Mouse (Mus musculus) midbrain, embryonic 10.5 days (tissue): ENCODE results near the gene Pik3r4. TPM values are rescaled to one million over a fixed set of nuclear protein-coding genes. Genes with fewer than 3 reads are reported as not detected.

ENCODE experiments used
- DNase-seq: peaks from one replicate; pipeline ENCODE4 v3.0.0-alpha.2; 2017; ENCODE audit warnings: low spot score
- H3K27ac ChIP-seq: fragments of 300-500 bp; sonication (generic); replicated peaks from 2 replicates; pipeline ENCODE4 v1.5.1; 2016; ENCODE audit warnings: mild to moderate bottlenecking
- H3K27me3 ChIP-seq: fragments of 300-500 bp; sonication (generic); 2 replicates; pipeline ENCODE4 v1.6.1; 2016; ENCODE audit warnings: low read depth, mild to moderate bottlenecking; ENCODE audit not compliant: poor library complexity, severe bottlenecking
- H3K36me3 ChIP-seq: fragments of 300-500 bp; sonication (generic); 2 replicates; pipeline ENCODE4 v1.6.1; 2016; ENCODE audit warnings: mild to moderate bottlenecking, moderate library complexity
- H3K4me1 ChIP-seq: fragments of 300-500 bp; sonication (generic); 2 replicates; pipeline ENCODE4 v1.6.1; 2016
- H3K4me3 ChIP-seq: fragments of 300-500 bp; sonication (generic); 2 replicates; pipeline ENCODE4 v1.5.1; 2016; ENCODE audit warnings: mild to moderate bottlenecking, moderate library complexity
- H3K9me3 ChIP-seq: fragments of 300-500 bp; sonication (generic); replicated peaks from 2 replicates; pipeline ENCODE4 v1.6.1; 2016; ENCODE audit warnings: mild to moderate bottlenecking
- WGBS: fragments of 180-500 bp; shearing (Covaris S2); methylation state at CpG from one replicate; pipeline ENCODE4 v1.1.7; 2016; 5-methylcytosine and 5-hydroxymethylcytosine counted together
- polyA plus RNA-seq: library from polyadenylated mRNA; unstranded; fragments of >200 nt; fragmentation: Nextera tagmentation; extraction: Ambion mirVana; gene quantifications from 2 replicates; pipeline ENCODE4 v1.2.1, GENCODE M21; 2016

Pik3r4 gene
- polyA plus RNA-seq, 1 experiment from 2014 or later, result 23.9 TPM

- H3K4me1 ChIP-seq, result no peaks in the 10 kb centered on the region
- no peaks in the 10 kb centered on the region for H3K27me3 ChIP-seq
- no peak overlapping the region for H3K27ac ChIP-seq
- DNase-seq, result no peak
- no peak overlapping the region for H3K4me3 ChIP-seq
- WGBS, result 90% methylated on average over 16 of the region's 16 CpGs
- no peaks in the 10 kb centered on the region for H3K36me3 ChIP-seq
- H3K9me3 ChIP-seq, result no peaks in the 10 kb centered on the region
These were observed 61.6 kb downstream of the Pik3r4 start for GRCm38 (mm10) chr9:105704226-105704932.

- no peak overlapping the region for H3K4me3 ChIP-seq
- no peak for DNase-seq
- H3K27ac ChIP-seq, result no peak overlapping the region
- no peaks in the 10 kb centered on the region for H3K27me3 ChIP-seq
- WGBS, result 100% methylated on average over 1 of the region's 1 CpGs
- H3K9me3 ChIP-seq, result no peaks in the 10 kb centered on the region
- H3K4me1 ChIP-seq, result no peaks in the 10 kb centered on the region
- H3K36me3 ChIP-seq, result no peaks in the 10 kb centered on the region
These were observed 62.2 kb downstream of the Pik3r4 start for GRCm38 (mm10) chr9:105705011-105705410.

GRCm38 (mm10) chr9:105712049-105712448, 69.3 kb downstream of the Pik3r4 start:
- 94% methylated on average over 3 of the region's 3 CpGs for WGBS
- H3K27me3 ChIP-seq, result no peaks in the 10 kb centered on the region
- no peaks in the 10 kb centered on the region for H3K36me3 ChIP-seq
- no peaks in the 10 kb centered on the region for H3K4me1 ChIP-seq
- no peak overlapping the region for H3K27ac ChIP-seq
- no peak for DNase-seq
- no peak overlapping the region for H3K4me3 ChIP-seq
- H3K9me3 ChIP-seq, result no peaks in the 10 kb centered on the region

- Histone ChIP-seq H3K36me3 (no peaks in the 10 kb centered on the region), H3K4me1 (peaks cover 6% of the 10 kb centered on the region), H3K27ac (no peak overlapping the region), H3K4me3 (no peak overlapping the region), H3K9me3 (no peaks in the 10 kb centered on the region), H3K27me3 (no peaks in the 10 kb centered on the region)
- DNase-seq, result no peak
- WGBS, result 65% methylated on average over 7 of the region's 7 CpGs
These were observed 76.6 kb downstream of the Pik3r4 start for GRCm38 (mm10) chr9:105719367-105719766.

- no peaks in the 10 kb centered on the region for H3K27me3 ChIP-seq
- WGBS, result 40% methylated on average over 5 of the region's 5 CpGs
- H3K4me1 ChIP-seq, result peaks cover 6% of the 10 kb centered on the region
- no peaks in the 10 kb centered on the region for H3K36me3 ChIP-seq
- H3K9me3 ChIP-seq, result no peaks in the 10 kb centered on the region
- DNase-seq, result no peak
- no peak overlapping the region for H3K4me3 ChIP-seq
- no peak overlapping the region for H3K27ac ChIP-seq
These were observed 77.1 kb downstream of the Pik3r4 start for GRCm38 (mm10) chr9:105719851-105720395.

- no peak for DNase-seq
These were observed 77.7 kb downstream of the Pik3r4 start for GRCm38 (mm10) chr9:105720430-105720829.

GRCm38 (mm10) chr9:105731976-105732375, 89.2 kb downstream of the Pik3r4 start:
- Histone ChIP-seq H3K27ac (no peak overlapping the region), H3K27me3 (no peaks in the 10 kb centered on the region), H3K4me1 (no peaks in the 10 kb centered on the region), H3K36me3 (no peaks in the 10 kb centered on the region), H3K9me3 (no peaks in the 10 kb centered on the region), H3K4me3 (no peak overlapping the region)
- 90% methylated on average over 7 of the region's 7 CpGs for WGBS
- no peak for DNase-seq

More at GRCm38 (mm10) chr9:105720430-105720829, 77.7 kb downstream of the Pik3r4 start:
- no peaks in the 10 kb centered on the region for H3K9me3 ChIP-seq
- H3K36me3 ChIP-seq, result no peaks in the 10 kb centered on the region
- H3K4me3 ChIP-seq, result no peak overlapping the region
- no peaks in the 10 kb centered on the region for H3K27me3 ChIP-seq
- no peak overlapping the region for H3K27ac ChIP-seq
- peaks cover 6% of the 10 kb centered on the region for H3K4me1 ChIP-seq
- 86% methylated on average over 4 of the region's 4 CpGs for WGBS

GRCm38 (mm10) chr9:105734651-105735050, 91.9 kb downstream of the Pik3r4 start:
- WGBS, result 90% methylated on average over 2 of the region's 2 CpGs
- H3K9me3 ChIP-seq, result no peaks in the 10 kb centered on the region
- H3K36me3 ChIP-seq, result no peaks in the 10 kb centered on the region
- no peak for DNase-seq
- H3K27me3 ChIP-seq, result no peaks in the 10 kb centered on the region
- no peak overlapping the region for H3K27ac ChIP-seq
- no peaks in the 10 kb centered on the region for H3K4me1 ChIP-seq
- no peak overlapping the region for H3K4me3 ChIP-seq

- DNase-seq, result no peak
- H3K9me3 ChIP-seq, result no peaks in the 10 kb centered on the region
- no peaks in the 10 kb centered on the region for H3K4me1 ChIP-seq
- no peak overlapping the region for H3K4me3 ChIP-seq
- no peaks in the 10 kb centered on the region for H3K36me3 ChIP-seq
- H3K27me3 ChIP-seq, result no peaks in the 10 kb centered on the region
- no peak overlapping the region for H3K27ac ChIP-seq
- WGBS, result 89% methylated on average over 5 of the region's 5 CpGs
These were observed 92.4 kb downstream of the Pik3r4 start for GRCm38 (mm10) chr9:105735195-105735594.

Other genes with a start within 250 kb of the Pik3r4 start
- 14.9 and 15.1 TPM in 2 replicates for gene Aste1, start 247.6 kb upstream of the Pik3r4 start, polyA plus RNA-seq
- gene Nek11, start 247.5 kb upstream of the Pik3r4 start, polyA plus RNA-seq, result 0.37 and 0.44 TPM in 2 replicates
- 54.8 and 56.3 TPM in 2 replicates for gene Atp2c1, start 115.7 kb upstream of the Pik3r4 start, polyA plus RNA-seq
- 0.02 and 0.14 TPM in 2 replicates for gene Col6a6, start 185.2 kb downstream of the Pik3r4 start, polyA plus RNA-seq